Mouse (Mus musculus): Measurements from ENCODE around the gene Nde1. TPM values are rescaled to one million over a fixed set of nuclear protein-coding genes. Genes with fewer than 3 reads are reported as not detected.
A peak's percentile ranks its signal among the peaks of the same experiment; 100 is the strongest.

Gene Nde1
- polyA plus RNA-seq, 1 experiment: 48.5 TPM

- no peak for DNase-seq (ENCODE audit: low spot score)
These were observed 656 bp downstream of the Nde1 start for GRCm38 (mm10) chr16:14163731-14164130.

- no peak for DNase-seq (ENCODE audit: low spot score)
These were observed 3.4 kb downstream of the Nde1 start for GRCm38 (mm10) chr16:14166490-14166889.

GRCm38 (mm10) chr16:14169706-14170105 lies 6.6 kb downstream of the Nde1 start:
- DNase-seq (ENCODE audit: low spot score): no peak

- no peak for DNase-seq (ENCODE audit: low spot score)
These were observed 15.0 kb downstream of the Nde1 start for GRCm38 (mm10) chr16:14178041-14178440.

- DNase-seq (ENCODE audit: low spot score): no peak
These were observed 17.2 kb downstream of the Nde1 start for GRCm38 (mm10) chr16:14180163-14180733.

- DNase-seq (ENCODE audit: low spot score): no peak
These were observed 19.3 kb downstream of the Nde1 start for GRCm38 (mm10) chr16:14182360-14182759.

GRCm38 (mm10) chr16:14183856-14184255 lies 20.8 kb downstream of the Nde1 start:
- no peak for DNase-seq (ENCODE audit: low spot score)

- no peak for DNase-seq (ENCODE audit: low spot score)
These were observed 22.4 kb downstream of the Nde1 start for GRCm38 (mm10) chr16:14185516-14185915.

- no peak for DNase-seq (ENCODE audit: low spot score)
These were observed 31.3 kb downstream of the Nde1 start for GRCm38 (mm10) chr16:14194164-14194950.

- DNase-seq (ENCODE audit: low spot score): no peak
These were observed 32.4 kb downstream of the Nde1 start for GRCm38 (mm10) chr16:14195427-14195826.

- no peak for DNase-seq (ENCODE audit: low spot score)
These were observed 35.7 kb downstream of the Nde1 start for GRCm38 (mm10) chr16:14198798-14199197.

GRCm38 (mm10) chr16:14215156-14215555 lies 52.1 kb downstream of the Nde1 start:
- no peak for DNase-seq (ENCODE audit: low spot score)

GRCm38 (mm10) chr16:14237100-14237723 lies 74.1 kb downstream of the Nde1 start:
- peak; percentile 61 for DNase-seq (ENCODE audit: low spot score)

GRCm38 (mm10) chr16:14242059-14242458 lies 79.0 kb downstream of the Nde1 start:
- no peak for DNase-seq (ENCODE audit: low spot score)

Other genes starting within 250 kb of the Nde1 start
- gene 2900011O08Rik, start 176.7 kb upstream of the Nde1 start, polyA plus RNA-seq (2012; rRNA removed): 0.17 and 0.25 TPM in 2 replicates
- gene Ifitm7, start 176.4 kb upstream of the Nde1 start, polyA plus RNA-seq (2012; rRNA removed): not detected in 2 replicates
- 15.0 and 22.5 TPM in 2 replicates for gene Marf1, start 76 bp downstream of the Nde1 start, polyA plus RNA-seq (2012; rRNA removed)
- gene Myh11, start 128.1 kb downstream of the Nde1 start, polyA plus RNA-seq (2012; rRNA removed): 1,679 and 3,228 TPM in 2 replicates
- 51.7 and 59.6 TPM in 2 replicates for gene Fopnl, start 154.1 kb downstream of the Nde1 start, polyA plus RNA-seq (2012; rRNA removed)
- gene Abcc1, start 198.3 kb downstream of the Nde1 start, polyA plus RNA-seq (2012; rRNA removed): 27.5 and 27.7 TPM in 2 replicates

Data from urinary bladder, adult 2 months (tissue).